Mouse (Mus musculus): Measurements from ENCODE around the gene Med13l.
A peak's percentile ranks its signal among the peaks of the same experiment; 100 is the strongest.

The Med13l gene

GRCm38 (mm10) chr5:118556387-118556937, 4.0 kb upstream of the Med13l start:
- DNase-seq (ENCODE audit: low spot score in 2 of 2), result no peak

- no peak for DNase-seq (ENCODE audit: low spot score in 2 of 2)
Observed at GRCm38 (mm10) chr5:118558841-118559240, 1.6 kb upstream of the Med13l start.

GRCm38 (mm10) chr5:118559584-118560384, 695 bp upstream of the Med13l start:
- DNase-seq (ENCODE audit: low spot score in 2 of 2), result peak; percentile 46 to 77

- no peak for DNase-seq (ENCODE audit: low spot score in 2 of 2)
Observed at GRCm38 (mm10) chr5:118561086-118561987, 858 bp downstream of the Med13l start.

- DNase-seq (ENCODE audit: low spot score in 2 of 2), result no peak
Observed at GRCm38 (mm10) chr5:118562206-118562605, 1.7 kb downstream of the Med13l start.

GRCm38 (mm10) chr5:118563590-118563989, 3.1 kb downstream of the Med13l start:
- DNase-seq (ENCODE audit: low spot score in 2 of 2), result no peak

GRCm38 (mm10) chr5:118567395-118567794, 6.9 kb downstream of the Med13l start:
- DNase-seq (ENCODE audit: low spot score in 2 of 2), result no peak

- no peak for DNase-seq (ENCODE audit: low spot score in 2 of 2)
Observed at GRCm38 (mm10) chr5:118569017-118569416, 8.5 kb downstream of the Med13l start.

- no peak for DNase-seq (ENCODE audit: low spot score in 2 of 2)
Observed at GRCm38 (mm10) chr5:118569606-118570580, 9.4 kb downstream of the Med13l start.

GRCm38 (mm10) chr5:118571504-118571903, 11.0 kb downstream of the Med13l start:
- DNase-seq (ENCODE audit: low spot score in 2 of 2), result no peak

GRCm38 (mm10) chr5:118574236-118574635, 13.8 kb downstream of the Med13l start:
- DNase-seq (ENCODE audit: low spot score in 2 of 2), result no peak

GRCm38 (mm10) chr5:118574997-118575396, 14.5 kb downstream of the Med13l start:
- DNase-seq (ENCODE audit: low spot score in 2 of 2), result no peak

GRCm38 (mm10) chr5:118575909-118576308, 15.4 kb downstream of the Med13l start:
- no peak for DNase-seq (ENCODE audit: low spot score in 2 of 2)

- DNase-seq (ENCODE audit: low spot score in 2 of 2), result no peak
Observed at GRCm38 (mm10) chr5:118576731-118577130, 16.3 kb downstream of the Med13l start.

- DNase-seq (ENCODE audit: low spot score in 2 of 2), result no peak
Observed at GRCm38 (mm10) chr5:118585355-118585754, 24.9 kb downstream of the Med13l start.

GRCm38 (mm10) chr5:118586560-118586959, 26.1 kb downstream of the Med13l start:
- no peak for DNase-seq (ENCODE audit: low spot score in 2 of 2)

GRCm38 (mm10) chr5:118588381-118588925, 28.0 kb downstream of the Med13l start:
- DNase-seq (ENCODE audit: low spot score in 2 of 2), result no peak

- DNase-seq (ENCODE audit: low spot score in 2 of 2), result no peak
Observed at GRCm38 (mm10) chr5:118589186-118589892, 28.9 kb downstream of the Med13l start.

GRCm38 (mm10) chr5:118590868-118591267, 30.4 kb downstream of the Med13l start:
- DNase-seq (ENCODE audit: low spot score in 2 of 2), result no peak

GRCm38 (mm10) chr5:118591826-118592499, 31.5 kb downstream of the Med13l start:
- no peak for DNase-seq (ENCODE audit: low spot score in 2 of 2)

Data from left cerebral cortex, adult 9 months (tissue).